Mouse (Mus musculus) CH12.LX (cell line): ENCODE results near the gene Triobp.

ENCODE experiments used
- CTCF ChIP-seq, 2 experiments: IDR thresholded peaks in 1 of 2; conservative IDR thresholded peaks in 1 of 2; 2 replicates each; pipeline ENCODE4 v1.5.1; 2011 to 2012; ENCODE audit warnings: low read depth in 2 of 2, low read length in 2 of 2, improper control_type of control experiment in 1 of 2, inconsistent platforms in 1 of 2, mild to moderate bottlenecking in 1 of 2, moderate library complexity in 1 of 2
- EP300 ChIP-seq: IDR thresholded peaks from 2 replicates; pipeline ENCODE4 v1.6.1; 2011; ENCODE audit warnings: low read length, improper control_type of control experiment
- HCFC1 ChIP-seq: IDR thresholded peaks from 2 replicates; pipeline ENCODE4 v1.6.1; 2012; ENCODE audit warnings: low read depth, mild to moderate bottlenecking, inconsistent platforms, low read length, improper control_type of control experiment
- MAX ChIP-seq: IDR thresholded peaks from 2 replicates; pipeline ENCODE4 v1.6.1; 2011; ENCODE audit warnings: low read length, improper control_type of control experiment
- MXI1 ChIP-seq: IDR thresholded peaks from 2 replicates; pipeline ENCODE4 v1.6.1; 2011; ENCODE audit warnings: mild to moderate bottlenecking, low read depth, low read length, improper control_type of control experiment
- POLR2A ChIP-seq: IDR thresholded peaks from 2 replicates; pipeline ENCODE4 v1.6.1; 2011; ENCODE audit warnings: low read depth, mild to moderate bottlenecking, improper control_type of control experiment, low read length
- POLR2AphosphoS2 ChIP-seq: IDR thresholded peaks from 2 replicates; pipeline ENCODE4 v1.6.1; 2011; ENCODE audit warnings: low read depth, low read length, improper control_type of control experiment
- SIN3A ChIP-seq: IDR thresholded peaks from 2 replicates; pipeline ENCODE4 v1.6.1; 2012; ENCODE audit warnings: low read length, improper control_type of control experiment, inconsistent platforms
- TCF12 ChIP-seq: IDR thresholded peaks from 2 replicates; pipeline ENCODE4 v1.6.1; 2014; ENCODE audit warnings: low read depth, mild to moderate bottlenecking, inconsistent platforms, low read length, improper control_type of control experiment
- USF1 ChIP-seq: IDR thresholded peaks from 2 replicates; pipeline ENCODE4 v1.6.1; 2014; ENCODE audit warnings: low read depth, mild to moderate bottlenecking, inconsistent platforms, low read length, improper control_type of control experiment

DNA sequence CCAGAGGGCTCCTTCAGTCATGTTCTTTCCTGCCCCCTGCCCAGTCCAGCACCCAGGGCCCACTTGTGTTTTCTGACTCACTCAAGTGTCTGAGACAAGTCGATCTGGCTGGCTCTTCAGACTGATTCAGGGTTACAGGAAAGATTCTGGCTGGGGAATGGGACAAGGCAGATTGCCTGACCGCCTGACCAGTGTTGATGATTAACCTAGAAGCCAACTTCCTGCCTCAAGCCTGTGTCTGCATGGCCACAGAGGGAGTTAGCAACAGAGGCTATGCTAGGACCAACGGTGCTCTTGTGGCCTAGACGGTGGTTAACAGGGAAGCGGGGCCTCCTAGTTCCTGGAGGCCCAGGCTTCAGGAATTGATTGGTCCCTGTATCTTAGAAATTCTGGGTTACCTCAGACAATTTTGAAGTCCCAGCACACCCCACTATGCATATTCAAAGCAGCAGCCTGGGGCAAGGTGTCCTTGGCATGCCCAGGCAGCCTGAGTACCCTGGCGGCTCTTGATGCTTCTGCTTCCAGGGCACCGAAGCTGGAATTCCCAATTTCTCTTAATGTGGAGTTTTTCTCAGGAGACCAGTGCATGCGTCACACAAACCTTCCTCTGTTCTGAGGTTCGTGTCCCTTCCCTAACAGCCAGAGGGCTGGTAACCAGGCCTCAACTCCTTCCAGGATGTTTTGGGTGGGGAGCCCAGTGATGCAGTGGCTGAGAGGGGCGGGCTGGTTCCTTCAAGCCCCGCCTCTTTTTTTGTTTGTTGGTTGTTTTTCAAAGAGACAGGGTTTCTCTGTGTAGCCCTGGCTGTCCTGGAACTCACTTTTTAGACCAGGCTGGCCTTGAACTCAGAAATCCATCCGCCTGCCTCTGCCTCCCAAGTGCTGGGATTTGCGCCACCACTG, 104.2 kb downstream of the Triobp start:
- TF ChIP-seq CTCF (conservative IDR thresholded peaks at IDR 0.05 in 1 of 2, IDR thresholded peaks at IDR 0.05 in 1 of 2; ENCODE audit: low read depth in 2 of 2, low read length in 2 of 2) (no peak), MAX (no peak), MXI1 (no peak), HCFC1 (no peak), USF1 (no peak), POLR2A (no peak; the same call in 1 of the 2 replicates), EP300 (no peak), POLR2AphosphoS2 (no peak), TCF12 (no peak), SIN3A (no peak)
